Mouse (Mus musculus) cerebellum, adult 2 months (tissue): ENCODE data around the gene Timm29. TPM values are rescaled to one million over a fixed set of nuclear protein-coding genes. Genes with fewer than 3 reads are reported as not detected.

Experiments
- DNase-seq, 2 experiments: peaks; one replicate each; pipeline ENCODE4 v3.0.0; 2021
- H3K27ac ChIP-seq: fragments of 200-500 bp; 2 replicates; pipeline ENCODE4 v1.5.1; 2012; ENCODE audit warnings: low read length, control low read depth, inconsistent platforms; ENCODE audit not compliant: insufficient read depth
- H3K27me3 ChIP-seq: fragments of 200-500 bp; 2 replicates; pipeline ENCODE4 v1.6.1; 2012; ENCODE audit warnings: inconsistent platforms, mild to moderate bottlenecking, low read length, moderate library complexity; ENCODE audit not compliant: control insufficient read depth, insufficient read depth
- H3K4me1 ChIP-seq: fragments of 200-500 bp; 2 replicates; pipeline ENCODE4 v1.6.1; 2011; ENCODE audit warnings: low read length; ENCODE audit not compliant: control insufficient read depth, insufficient read depth
- H3K4me3 ChIP-seq: fragments of 200-500 bp; replicated peaks from 2 replicates; pipeline ENCODE3; 2011; ENCODE audit warnings: mild to moderate bottlenecking, low read depth, low read length, control low read depth; ENCODE audit not compliant: insufficient read depth
- CTCF ChIP-seq: fragments of 200-500 bp; IDR thresholded peaks from 2 replicates; pipeline ENCODE4 v1.5.1; 2011; ENCODE audit warnings: low read depth, mild to moderate bottlenecking, control low read depth, low read length, moderate library complexity, borderline replicate concordance; ENCODE audit not compliant: insufficient read depth
- POLR2A ChIP-seq: fragments of 200-500 bp; IDR thresholded peaks from 2 replicates; pipeline ENCODE4 v1.6.1; 2011; ENCODE audit warnings: low read length, control low read depth, borderline replicate concordance; ENCODE audit not compliant: insufficient read depth
- WGBS: fragments of 180-500 bp; shearing (Covaris S2); methylation state at CpG from one replicate; pipeline ENCODE4 v1.1.7; 2018; 5-methylcytosine and 5-hydroxymethylcytosine counted together
- polyA plus RNA-seq: library from polyadenylated mRNA; depleted of rRNA; stranded (reverse); fragments of >200 nt; gene quantifications from 2 replicates; pipeline ENCODE4 v1.2.3, GENCODE M21; 2012

Gene Timm29
- polyA plus RNA-seq, 1 experiment = 53.4 TPM

GRCm38 (mm10) chr9:21614864-21615616, 22.5 kb downstream of the Timm29 start:
- Histone ChIP-seq H3K27ac (peak overlapping the region; percentile 86), H3K4me3 (peak overlapping the region; percentile 76), H3K27me3 (no peaks in the 10 kb centered on the region), H3K4me1 (peaks cover 9% of the 10 kb centered on the region)
- TF ChIP-seq CTCF (no peak), POLR2A (no peak)
- DNase-seq = no peak
- 69% methylated on average over 15 of the region's 15 CpGs for WGBS

- peaks cover 9% of the 10 kb centered on the region for H3K4me1 ChIP-seq
- H3K27ac ChIP-seq = peak within 1 kb of the TSS; percentile 94
- DNase-seq = peak; percentile 100
- TF ChIP-seq POLR2A (peak; percentile 82; the same call in 1 of the 2 replicates), CTCF (no peak)
- no peaks in the 10 kb centered on the region for H3K27me3 ChIP-seq
- H3K4me3 ChIP-seq = peak within 1 kb of the TSS; percentile 83
- 1% methylated on average over 32 of the region's 45 CpGs for WGBS
Observed at GRCm38 (mm10) chr9:21615617-21616231, 23.2 kb downstream of the Timm29 start, which contains the start of gene Smarca4. Gene Smarca4 (plus strand): TSS chr9:21616169.

- Histone ChIP-seq H3K4me1 (peaks cover 9% of the 10 kb centered on the region), H3K4me3 (peak overlapping the region; percentile 83), H3K27ac (peak overlapping the region; percentile 94), H3K27me3 (no peaks in the 10 kb centered on the region)
- TF ChIP-seq CTCF (no peak), POLR2A (no peak)
- WGBS = under 1% methylated on average over 55 of the region's 57 CpGs
- DNase-seq = peak; percentile 89 to 92
Observed at GRCm38 (mm10) chr9:21616232-21616781, 23.8 kb downstream of the Timm29 start.

- TF ChIP-seq POLR2A = no peak
- TF ChIP-seq CTCF = no peak
- peak overlapping the region; percentile 83 for H3K4me3 ChIP-seq
Observed at GRCm38 (mm10) chr9:21617066-21617465, 24.5 kb downstream of the Timm29 start.

GRCm38 (mm10) chr9:21620229-21620628, 27.7 kb downstream of the Timm29 start:
- H3K27ac ChIP-seq = no peak overlapping the region
- no peaks in the 10 kb centered on the region for H3K27me3 ChIP-seq
- peaks cover 17% of the 10 kb centered on the region for H3K4me1 ChIP-seq
- WGBS = 66% methylated on average over 4 of the region's 4 CpGs
- TF ChIP-seq CTCF (no peak), POLR2A (no peak)
- DNase-seq = no peak
- no peak overlapping the region for H3K4me3 ChIP-seq

More at GRCm38 (mm10) chr9:21617066-21617465, 24.5 kb downstream of the Timm29 start:
- DNase-seq = peak in 1 of 2 experiments; percentile 35
- Histone ChIP-seq H3K27me3 (no peaks in the 10 kb centered on the region), H3K27ac (peak overlapping the region; percentile 28), H3K4me1 (peaks cover 9% of the 10 kb centered on the region)
- WGBS = 1% methylated on average over 10 of the region's 10 CpGs

GRCm38 (mm10) chr9:21622676-21623075, 30.2 kb downstream of the Timm29 start:
- TF ChIP-seq CTCF (no peak), POLR2A (no peak)
- Histone ChIP-seq H3K4me3 (no peak overlapping the region), H3K27ac (no peak overlapping the region), H3K27me3 (no peaks in the 10 kb centered on the region), H3K4me1 (peaks cover 27% of the 10 kb centered on the region)
- DNase-seq = no peak
- 94% methylated on average over 1 of the region's 1 CpGs for WGBS

GRCm38 (mm10) chr9:21625342-21626339, 33.1 kb downstream of the Timm29 start:
- Histone ChIP-seq H3K4me3 (no peak overlapping the region), H3K27ac (no peak overlapping the region), H3K4me1 (peaks cover 18% of the 10 kb centered on the region), H3K27me3 (no peaks in the 10 kb centered on the region)
- no peak for DNase-seq
- 65% methylated on average over 10 of the region's 10 CpGs for WGBS
- no peak for TF ChIP-seq CTCF
- TF ChIP-seq POLR2A = no peak
